In the genomic region with DNA sequence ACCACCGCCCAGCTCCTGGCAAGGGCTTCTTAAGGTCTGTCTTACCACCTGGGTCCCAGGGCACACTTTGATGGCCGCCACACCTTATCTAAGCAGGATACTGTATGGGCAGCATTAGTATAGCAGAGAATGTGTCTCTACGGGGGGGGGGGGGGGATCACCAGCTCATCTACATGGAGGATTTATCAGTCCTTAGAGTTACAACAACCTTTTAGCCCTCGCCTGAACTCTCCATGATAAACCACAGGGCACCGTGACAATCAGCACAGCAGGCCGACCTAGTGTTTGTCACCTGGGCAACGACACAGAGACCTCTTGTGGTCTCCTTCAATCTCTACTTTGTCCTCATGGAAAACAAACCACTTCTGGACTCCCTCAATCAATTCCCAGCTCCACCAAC, we compare ENCODE assay signal across 28 mouse cellular contexts.
DNase-seq lines count a peak whose midpoint lies in the region; ATAC-seq and TF ChIP-seq lines count a peak whose summit lies in the region.
"Had no signal": no experiment of that assay in that cellular context is flagged by ENCODE, and none has a peak within 500 bp of the region (broad histone marks: within the 10 kb centered on the region; RNA-seq: fewer than 3 reads in every experiment).

No protein-coding gene starts in this region.

- H3K36me3 ChIP-seq in heart, postnatal 0 days (replicated peaks; ENCODE audit: control insufficient read depth, insufficient read depth, low read length) = no peaks in the 10 kb centered on the region
- no peaks in the 10 kb centered on the region for H3K36me3 ChIP-seq in heart, embryonic 10.5 days
- H3K36me3 ChIP-seq in liver, embryonic 15.5 days (replicated peaks) = no peaks in the 10 kb centered on the region
- H3K36me3 ChIP-seq: forebrain, embryonic 12.5 days; heart, embryonic 15.5 days; hindbrain, embryonic 12.5 days; intestine, embryonic 15.5 days; midbrain, embryonic 12.5 days; neural tube, embryonic 12.5 days had no signal

- no peak for TF ChIP-seq POLR2A in olfactory bulb, adult 2 months (IDR thresholded peaks at IDR 0.05; ENCODE audit: insufficient read depth, low read depth, low read length)

- H3K4me2 ChIP-seq in heart, postnatal 0 days (ENCODE audit: low read depth, low read length) = no peak overlapping the region
- H3K4me2 ChIP-seq in liver, embryonic 15.5 days = no peak overlapping the region
- H3K4me2 ChIP-seq: forebrain, embryonic 12.5 days; heart, embryonic 15.5 days; hindbrain, embryonic 12.5 days; intestine, embryonic 15.5 days; midbrain, embryonic 12.5 days; neural tube, embryonic 12.5 days had no signal

- TF ChIP-seq CTCF in heart, postnatal 0 days (IDR thresholded peaks at IDR 0.05; ENCODE audit: low read depth) = no peak
- no peak for TF ChIP-seq CTCF in olfactory bulb, adult 2 months (IDR thresholded peaks at IDR 0.05; ENCODE audit: insufficient read depth, low read depth, low read length)

- 46% methylated on average over 7 of the region's 7 CpGs for WGBS in heart, postnatal 0 days
- WGBS in heart, embryonic 10.5 days = 55% methylated on average over 7 of the region's 7 CpGs
- WGBS in liver, embryonic 15.5 days (ENCODE audit: insufficient replicate concordance) = 30% methylated on average over 7 of the region's 7 CpGs
- WGBS in olfactory bulb, adult 2 months = 85% methylated on average over 7 of the region's 7 CpGs

- ATAC-seq in heart, postnatal 0 days (ENCODE audit: insufficient read depth, low read depth) = 0 out of 2 replicates have a peak, but pooled peaks have one; percentile 18
- ATAC-seq in liver, embryonic 15.5 days (ENCODE audit: insufficient read depth) = peak; percentile 64
- ATAC-seq: forebrain, postnatal 0 days; hindbrain, postnatal 0 days; intestine, embryonic 15.5 days had no signal

- H3K4me1 ChIP-seq in heart, postnatal 0 days (ENCODE audit: control insufficient read depth, insufficient read depth) = peaks cover 32% of the 10 kb centered on the region
- H3K4me1 ChIP-seq in heart, embryonic 10.5 days = peaks cover 62% of the 10 kb centered on the region
- peaks cover 52% of the 10 kb centered on the region for H3K4me1 ChIP-seq in liver, embryonic 15.5 days (replicated peaks)
- H3K4me1 ChIP-seq in olfactory bulb, adult 2 months (ENCODE audit: control insufficient read depth, insufficient read depth, low read length) = peaks cover 30% of the 10 kb centered on the region

- no peak for DNase-seq in heart, postnatal 0 days (ENCODE audit: low spot score)
- no peak for DNase-seq in heart, embryonic 10.5 days (ENCODE audit: low spot score)
- peak; percentile 44 for DNase-seq in liver
- DNase-seq in left cerebral cortex, postnatal 25 days (ENCODE audit: low spot score in 2 of 2) = no peak
- no peak for DNase-seq in frontal cortex, postnatal 25 days (ENCODE audit: low spot score in 2 of 2)
- DNase-seq: adrenal gland, postnatal 10 days; cerebellum, adult 11 months; cerebellum, postnatal 10 days; forebrain, postnatal 0 days; gastrocnemius, postnatal 14 days; heart, postnatal 36 days; kidney, adult 2 months; kidney, postnatal 36 days; layer of hippocampus, postnatal 36 days; lung, postnatal 10 days; thymus, postnatal 14 days had no signal

- no peak overlapping the region for H3K27ac ChIP-seq in heart, postnatal 0 days (ENCODE audit: low read depth)
- no peak overlapping the region; the same call in 1 of the 2 replicates for H3K27ac ChIP-seq in heart, embryonic 10.5 days
- no peak overlapping the region; the same call in 1 of the 2 replicates for H3K27ac ChIP-seq in liver, embryonic 15.5 days (replicated peaks)
- H3K27ac ChIP-seq in olfactory bulb, adult 2 months (ENCODE audit: insufficient read depth, low read depth, low read length) = 0 out of 2 replicates have a peak overlapping the region, but pooled peaks have one; percentile 45
- H3K27ac ChIP-seq: forebrain, embryonic 12.5 days; heart, embryonic 15.5 days; hindbrain, embryonic 12.5 days; hindbrain, postnatal 0 days; intestine, embryonic 15.5 days; midbrain, embryonic 12.5 days; neural tube, embryonic 12.5 days had no signal

- no peak overlapping the region for H3K4me3 ChIP-seq in heart, postnatal 0 days (ENCODE audit: low read depth, low read length)
- H3K4me3 ChIP-seq in heart, embryonic 10.5 days = no peak overlapping the region
- no peak overlapping the region for H3K4me3 ChIP-seq in liver, embryonic 15.5 days (replicated peaks)
- H3K4me3 ChIP-seq in olfactory bulb, adult 2 months (ENCODE audit: insufficient read depth, low read depth, low read length) = no peak overlapping the region
- H3K4me3 ChIP-seq: erythroblast, embryonic 14.5 days; forebrain, embryonic 12.5 days; heart, embryonic 15.5 days; hindbrain, embryonic 12.5 days; intestine, embryonic 15.5 days; layer of hippocampus, adult 2 months; midbrain, embryonic 12.5 days; myocyte; neural tube, embryonic 12.5 days had no signal

- TF ChIP-seq EP300 in heart, postnatal 0 days (IDR thresholded peaks at IDR 0.05; ENCODE audit: low read depth) = no peak

- no peaks in the 10 kb centered on the region for H3K27me3 ChIP-seq in heart, postnatal 0 days (ENCODE audit: control insufficient read depth, insufficient read depth, low read length)
- no peaks in the 10 kb centered on the region for H3K27me3 ChIP-seq in heart, embryonic 10.5 days (ENCODE audit: insufficient read depth, poor library complexity, severe bottlenecking)
- no peaks in the 10 kb centered on the region for H3K27me3 ChIP-seq in liver, embryonic 15.5 days
- H3K27me3 ChIP-seq: forebrain, embryonic 12.5 days; heart, embryonic 15.5 days; hindbrain, embryonic 12.5 days; intestine, embryonic 15.5 days; midbrain, embryonic 12.5 days; neural tube, embryonic 12.5 days had no signal

- H3K9ac ChIP-seq in heart, postnatal 0 days (replicated peaks; ENCODE audit: low read depth, low read length) = no peak overlapping the region
- no peak overlapping the region for H3K9ac ChIP-seq in liver, embryonic 15.5 days
- H3K9ac ChIP-seq: forebrain, embryonic 12.5 days; forebrain, postnatal 0 days; heart, embryonic 15.5 days; hindbrain, embryonic 12.5 days; intestine, embryonic 15.5 days; midbrain, embryonic 12.5 days; neural tube, embryonic 12.5 days had no signal

- intact Hi-C loops in left cerebral cortex, postnatal 25 days (cut with DNase I) = loop anchor here (5.0 kb wide), 1 partner anchor 186 kb away; no protein-coding TSS in a partner anchor

- H3K9me3 ChIP-seq in heart, postnatal 0 days (replicated peaks; ENCODE audit: control insufficient read depth, low read length) = no peaks in the 10 kb centered on the region
- no peaks in the 10 kb centered on the region for H3K9me3 ChIP-seq in heart, embryonic 10.5 days
- H3K9me3 ChIP-seq in liver, embryonic 15.5 days (replicated peaks) = no peaks in the 10 kb centered on the region
- H3K9me3 ChIP-seq: forebrain, embryonic 12.5 days; heart, embryonic 15.5 days; hindbrain, embryonic 12.5 days; intestine, embryonic 15.5 days; midbrain, embryonic 12.5 days; neural tube, embryonic 12.5 days had no signal
